Comparison of ENCODE assay signal across 15 mouse cellular contexts in genomic region chr1:89131018-89131540, GRCm38 (mm10).
DNase-seq lines count a peak whose midpoint lies in the region; ATAC-seq and TF ChIP-seq lines count a peak whose summit lies in the region.
"Had no signal": no experiment of that assay in that cellular context is flagged by ENCODE, and none has a peak within 500 bp of the region (broad histone marks: within the 10 kb centered on the region; RNA-seq: fewer than 3 reads in every experiment).

No protein-coding gene starts in this region.

- H3K79me2 ChIP-seq in heart, adult 2 months (replicated peaks; ENCODE audit: control insufficient read depth, insufficient read depth, low read length) = 0 out of 2 replicates have a peak, but pooled peaks cover 2% of the 10 kb centered on the region

- TF ChIP-seq POLR2A in heart, adult 2 months (IDR thresholded peaks at IDR 0.05; ENCODE audit: insufficient read depth, low read depth, low read length) = no peak

- H3K9ac ChIP-seq in heart, adult 2 months (ENCODE audit: low read depth, low read length) = no peak overlapping the region
- no peak overlapping the region for H3K9ac ChIP-seq in limb, embryonic 15.5 days
- no peak overlapping the region for H3K9ac ChIP-seq in forebrain, postnatal 0 days
- H3K9ac ChIP-seq: intestine, embryonic 15.5 days; liver, embryonic 14.5 days; midbrain, embryonic 15.5 days had no signal

- H3K4me2 ChIP-seq in limb, embryonic 15.5 days = no peak overlapping the region
- H3K4me2 ChIP-seq in forebrain, postnatal 0 days (ENCODE audit: low read depth) = no peak overlapping the region
- H3K4me2 ChIP-seq: intestine, embryonic 15.5 days; midbrain, embryonic 15.5 days had no signal

- TF ChIP-seq EP300 in heart, adult 2 months (IDR thresholded peaks at IDR 0.05; ENCODE audit: insufficient read depth, low read depth, low read length) = no peak

- no peak for ATAC-seq in limb, embryonic 15.5 days (ENCODE audit: insufficient number of reproducible peaks, low FRiP score, low TSS enrichment, low read depth)
- peak; percentile 41 to 67; a peak in 3 of 4 replicates for ATAC-seq in hematopoietic stem cell, adult 5-6 weeks (replicated peaks in 1 of 2; ENCODE audit: insufficient read depth in 1 of 2, low FRiP score in 2 of 2, low TSS enrichment in 1 of 2, low read depth in 1 of 2, poor library complexity in 2 of 2, severe bottlenecking in 2 of 2)
- ATAC-seq in forebrain, postnatal 0 days = no peak
- ATAC-seq: intestine, embryonic 15.5 days; midbrain, embryonic 15.5 days had no signal

- TF ChIP-seq CTCF in heart, adult 2 months (IDR thresholded peaks at IDR 0.05) = no peak
- TF ChIP-seq CTCF in forebrain, postnatal 0 days (IDR thresholded peaks at IDR 0.05; ENCODE audit: low read depth) = no peak

- 62% methylated on average over 14 of the region's 14 CpGs for WGBS in heart, adult 2 months
- WGBS in limb, embryonic 15.5 days = 77% methylated on average over 14 of the region's 14 CpGs
- 85% methylated on average over 14 of the region's 14 CpGs for WGBS in limb, embryonic 10.5 days
- WGBS in forebrain, postnatal 0 days = 82% methylated on average over 14 of the region's 14 CpGs

- no peak for DNase-seq in heart, adult 2 months
- DNase-seq in heart, postnatal 10 days = no peak
- DNase-seq in limb, embryonic 10.5 days (ENCODE audit: low spot score) = no peak
- peak; percentile 79 for DNase-seq in ES-CJ7 (ENCODE audit: low read depth, low spot score)
- DNase-seq in left cerebral cortex, adult 11 months (ENCODE audit: low spot score) = no peak
- DNase-seq in forebrain, postnatal 0 days = no peak
- DNase-seq: gastrocnemius, postnatal 36 days; kidney, postnatal 10 days had no signal

- H3K27ac ChIP-seq in heart, adult 2 months = peak overlapping the region; percentile 29
- peak overlapping the region; percentile 33; the same call in 1 of the 2 replicates for H3K27ac ChIP-seq in limb, embryonic 15.5 days
- no peak overlapping the region for H3K27ac ChIP-seq in limb, embryonic 10.5 days
- H3K27ac ChIP-seq in forebrain, postnatal 0 days (ENCODE audit: low read depth, low read length) = no peak overlapping the region
- H3K27ac ChIP-seq: intestine, embryonic 15.5 days; liver, embryonic 14.5 days; macrophage; midbrain, embryonic 15.5 days had no signal

- H3K36me3 ChIP-seq in heart, adult 2 months (ENCODE audit: control insufficient read depth, insufficient read depth, low read length) = peaks cover 5% of the 10 kb centered on the region; the same call in 1 of the 2 replicates
- no peaks in the 10 kb centered on the region for H3K36me3 ChIP-seq in limb, embryonic 15.5 days
- H3K36me3 ChIP-seq in limb, embryonic 10.5 days = peaks cover 17% of the 10 kb centered on the region; the same call in 1 of the 2 replicates
- H3K36me3 ChIP-seq in forebrain, postnatal 0 days (ENCODE audit: insufficient read depth) = no peaks in the 10 kb centered on the region
- H3K36me3 ChIP-seq: intestine, embryonic 15.5 days; midbrain, embryonic 15.5 days had no signal

- H3K27me3 ChIP-seq in heart, adult 2 months (ENCODE audit: control insufficient read depth, insufficient read depth, low read length) = no peaks in the 10 kb centered on the region
- no peaks in the 10 kb centered on the region for H3K27me3 ChIP-seq in limb, embryonic 15.5 days
- H3K27me3 ChIP-seq in limb, embryonic 10.5 days (ENCODE audit: low read depth, poor library complexity, severe bottlenecking) = no peaks in the 10 kb centered on the region
- no peaks in the 10 kb centered on the region for H3K27me3 ChIP-seq in forebrain, postnatal 0 days (ENCODE audit: insufficient read depth, low read length)
- H3K27me3 ChIP-seq: intestine, embryonic 15.5 days; midbrain, embryonic 15.5 days had no signal

- no peaks in the 10 kb centered on the region for H3K9me3 ChIP-seq in limb, embryonic 15.5 days
- H3K9me3 ChIP-seq in limb, embryonic 10.5 days (replicated peaks) = no peaks in the 10 kb centered on the region
- H3K9me3 ChIP-seq in forebrain, postnatal 0 days (ENCODE audit: low read length) = no peaks in the 10 kb centered on the region
- H3K9me3 ChIP-seq: intestine, embryonic 15.5 days; midbrain, embryonic 15.5 days had no signal

- intact Hi-C loops in heart, adult 2 months (cut with DNase I) = no loop called here
- intact Hi-C loops in heart, postnatal 10 days (cut with DNase I) = no loop called here

- H3K4me3 ChIP-seq in heart, adult 2 months = no peak overlapping the region
- H3K4me3 ChIP-seq in limb, embryonic 15.5 days = no peak overlapping the region
- no peak overlapping the region for H3K4me3 ChIP-seq in limb, embryonic 10.5 days
- H3K4me3 ChIP-seq in forebrain, postnatal 0 days (ENCODE audit: low read depth, low read length) = no peak overlapping the region
- H3K4me3 ChIP-seq: erythroblast, embryonic 14.5 days; intestine, embryonic 15.5 days; midbrain, embryonic 15.5 days had no signal

- peaks cover 42% of the 10 kb centered on the region for H3K4me1 ChIP-seq in heart, adult 2 months (ENCODE audit: control insufficient read depth, insufficient read depth, low read length)
- H3K4me1 ChIP-seq in limb, embryonic 15.5 days = peaks cover 39% of the 10 kb centered on the region
- H3K4me1 ChIP-seq in limb, embryonic 10.5 days = peaks cover 20% of the 10 kb centered on the region
- H3K4me1 ChIP-seq in forebrain, postnatal 0 days (ENCODE audit: insufficient read depth) = no peaks in the 10 kb centered on the region
- H3K4me1 ChIP-seq: midbrain, embryonic 15.5 days had no signal

Comparison
In these comparisons a context has a peak if more than half of its experiments do, and no peak if none do; other contexts are left out.
1. H3K27ac ChIP-seq: peak in heart, adult 2 months (single experiment) and limb, embryonic 15.5 days (single experiment); none in limb, embryonic 10.5 days (single experiment) and forebrain, postnatal 0 days (single experiment).
2. ATAC-seq: peak in hematopoietic stem cell, adult 5-6 weeks (2 of 2); none in limb, embryonic 15.5 days (single experiment) and forebrain, postnatal 0 days (single experiment).